Mouse (Mus musculus) limb, embryonic 15.5 days (tissue): ENCODE results near the gene Olfr129. TPM values are rescaled to one million over a fixed set of nuclear protein-coding genes. Genes with fewer than 3 reads are reported as not detected.

ENCODE experiments used
- ATAC-seq: fragments of 200-750 bp; cut with Nextera tagmentation; 2 replicates; pipeline ENCODE4 v1.8.0; 2017; ENCODE audit warnings: low read depth, moderate TSS enrichment; ENCODE audit not compliant: insufficient number of reproducible peaks, low FRiP score, low TSS enrichment
- H3K27ac ChIP-seq: fragments of 300-500 bp; sonication (generic); 2 replicates; pipeline ENCODE4 v1.5.1; 2015; ENCODE audit warnings: moderate library complexity, mild to moderate bottlenecking, inconsistent platforms
- H3K27me3 ChIP-seq: fragments of 300-500 bp; sonication (generic); 2 replicates; pipeline ENCODE4 v1.6.1; 2015; ENCODE audit warnings: inconsistent platforms
- H3K36me3 ChIP-seq: fragments of 300-500 bp; sonication (generic); 2 replicates; pipeline ENCODE4 v1.6.1; 2015; ENCODE audit warnings: inconsistent platforms
- H3K4me1 ChIP-seq: fragments of 300-500 bp; sonication (generic); 2 replicates; pipeline ENCODE4 v1.6.1; 2015; ENCODE audit warnings: inconsistent platforms
- H3K4me2 ChIP-seq: fragments of 300-500 bp; sonication (generic); 2 replicates; pipeline ENCODE4 v1.6.1; 2015; ENCODE audit warnings: mild to moderate bottlenecking, inconsistent platforms
- H3K4me3 ChIP-seq: fragments of 300-500 bp; sonication (generic); 2 replicates; pipeline ENCODE4 v1.5.1; 2015; ENCODE audit warnings: mild to moderate bottlenecking, inconsistent platforms
- H3K9ac ChIP-seq: fragments of 300-500 bp; sonication (generic); 2 replicates; pipeline ENCODE4 v1.6.1; 2015; ENCODE audit warnings: inconsistent platforms
- H3K9me3 ChIP-seq: fragments of 300-500 bp; sonication (generic); 2 replicates; pipeline ENCODE4 v1.6.1; 2016; ENCODE audit warnings: inconsistent platforms
- WGBS: fragments of 180-500 bp; shearing (Covaris S2); methylation state at CpG from one replicate; pipeline ENCODE4 v1.1.7; 2015; 5-methylcytosine and 5-hydroxymethylcytosine counted together
- polyA plus RNA-seq: library from polyadenylated mRNA; unstranded; fragments of >200 nt; fragmentation: Nextera tagmentation; extraction: Ambion mirVana; gene quantifications from 2 replicates; pipeline ENCODE4 v1.2.1, GENCODE M21; 2015

Gene Olfr129
- polyA plus RNA-seq: not detected in 2 replicates

DNA sequence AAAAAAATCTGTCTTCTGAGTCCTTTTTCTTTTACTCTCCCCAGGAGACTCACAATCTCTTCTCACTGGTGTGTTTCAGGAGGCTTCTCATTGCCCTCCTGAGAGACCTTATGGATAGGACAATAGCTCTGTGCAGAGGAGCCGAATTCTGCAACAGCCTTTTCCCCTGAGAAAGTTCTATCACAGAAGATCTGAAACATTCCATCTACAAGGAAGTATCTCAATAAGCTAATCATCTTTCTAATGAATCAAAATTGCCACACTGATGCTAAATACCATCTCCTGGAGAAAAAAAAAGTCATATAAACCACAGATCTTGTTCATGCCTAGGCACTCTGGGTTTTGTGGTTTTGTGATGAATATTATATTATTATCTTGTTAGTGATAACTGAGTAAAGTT, at the start of gene Olfr129:
Olfr129 (minus strand) TSS at position 101 of the 400 bp plus-strand sequence.
- no peak for ATAC-seq
- H3K36me3 ChIP-seq: no peaks in the 10 kb centered on the region
- H3K4me3 ChIP-seq: no peak within 1 kb of the TSS
- H3K9me3 ChIP-seq: no peaks in the 10 kb centered on the region
- 76% methylated on average over 1 of the region's 1 CpGs for WGBS
- no peak within 1 kb of the TSS for H3K9ac ChIP-seq
- no peak within 1 kb of the TSS for H3K27ac ChIP-seq
- no peaks in the 10 kb centered on the region for H3K4me1 ChIP-seq
- H3K4me2 ChIP-seq: no peak within 1 kb of the TSS
- no peaks in the 10 kb centered on the region for H3K27me3 ChIP-seq

- Histone ChIP-seq H3K36me3 (no peaks in the 10 kb centered on the region), H3K4me1 (no peaks in the 10 kb centered on the region), H3K27me3 (no peaks in the 10 kb centered on the region), H3K4me2 (no peak within 1 kb of the TSS), H3K9me3 (no peaks in the 10 kb centered on the region), H3K27ac (no peak within 1 kb of the TSS), H3K4me3 (no peak within 1 kb of the TSS), H3K9ac (no peak within 1 kb of the TSS)
- no peak for ATAC-seq
Observed at GRCm38 (mm10) chr17:38088593-38088992, 28.7 kb upstream of the Olfr129 start, which contains the start of gene Olfr131. Gene Olfr131, minus strand, starts transcription at chr17:38088693.

- Histone ChIP-seq H3K4me3 (no peak overlapping the region), H3K36me3 (no peaks in the 10 kb centered on the region), H3K4me2 (no peak overlapping the region), H3K27me3 (no peaks in the 10 kb centered on the region), H3K9ac (no peak overlapping the region), H3K4me1 (no peaks in the 10 kb centered on the region), H3K27ac (no peak overlapping the region), H3K9me3 (no peaks in the 10 kb centered on the region)
- no peak for ATAC-seq
- 83% methylated on average over 4 of the region's 4 CpGs for WGBS
Observed at GRCm38 (mm10) chr17:38082364-38082763, 22.5 kb upstream of the Olfr129 start.

DNA sequence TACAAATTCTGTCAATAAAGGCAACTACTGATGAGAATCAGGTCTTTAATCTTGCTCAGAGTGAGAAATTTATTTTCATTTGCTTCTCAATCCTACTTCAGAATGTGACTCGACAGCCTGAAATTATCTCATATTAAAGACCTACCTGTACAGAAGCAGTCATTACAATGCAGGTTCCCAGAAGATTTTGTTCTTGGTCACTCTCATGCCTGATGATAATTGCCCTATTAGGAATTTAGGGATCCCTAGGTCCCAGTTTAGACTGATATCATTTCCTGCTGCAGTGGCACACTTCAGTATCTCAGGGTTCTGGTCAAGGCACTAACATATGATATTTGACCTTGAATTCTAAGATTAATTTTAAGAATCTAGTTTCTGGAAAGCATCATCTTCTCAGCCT, 3.7 kb upstream of the Olfr129 start, which contains the start of gene Olfr130:
Olfr130 (plus strand) TSS at position 301 of the 400 bp plus-strand sequence.
- H3K9ac ChIP-seq: no peak within 1 kb of the TSS
- no peak for ATAC-seq

DNA sequence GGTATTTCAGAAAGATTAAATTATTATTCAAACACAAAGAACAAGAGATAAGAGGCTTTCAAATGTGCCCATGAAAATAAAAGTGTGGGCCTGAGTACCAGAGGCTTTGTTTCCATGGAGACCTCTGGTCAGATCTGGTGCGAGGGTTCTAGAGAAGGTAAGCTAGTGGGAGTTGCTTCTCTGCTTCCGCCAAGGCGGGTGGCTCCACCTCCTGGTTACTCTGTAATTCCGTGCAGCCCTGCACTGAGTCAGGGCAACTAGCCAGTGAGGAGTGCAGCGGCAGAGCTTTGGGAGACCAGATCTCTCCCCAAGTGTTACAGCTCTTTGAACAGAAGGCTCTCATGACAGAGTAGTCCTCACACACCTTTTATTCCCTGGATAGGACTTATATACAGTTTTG, 33.6 kb downstream of the Olfr129 start:
- H3K36me3 ChIP-seq: no peaks in the 10 kb centered on the region
- no peak for ATAC-seq
- no peaks in the 10 kb centered on the region for H3K9me3 ChIP-seq
- no peak overlapping the region for H3K4me2 ChIP-seq
- no peaks in the 10 kb centered on the region for H3K4me1 ChIP-seq
- no peak overlapping the region for H3K9ac ChIP-seq
- 29% methylated on average over 5 of the region's 5 CpGs for WGBS
- H3K4me3 ChIP-seq: no peak overlapping the region
- no peaks in the 10 kb centered on the region for H3K27me3 ChIP-seq
- no peak overlapping the region for H3K27ac ChIP-seq

More for the DNA sequence above, 3.7 kb upstream of the Olfr129 start, which contains the start of gene Olfr130:
- H3K36me3 ChIP-seq: no peaks in the 10 kb centered on the region
- H3K4me2 ChIP-seq: no peak within 1 kb of the TSS
- H3K27me3 ChIP-seq: no peaks in the 10 kb centered on the region
- H3K4me3 ChIP-seq: no peak within 1 kb of the TSS
- H3K4me1 ChIP-seq: no peaks in the 10 kb centered on the region
- H3K27ac ChIP-seq: no peak within 1 kb of the TSS
- H3K9me3 ChIP-seq: no peaks in the 10 kb centered on the region
- WGBS: 87% methylated on average over 1 of the region's 1 CpGs

DNA sequence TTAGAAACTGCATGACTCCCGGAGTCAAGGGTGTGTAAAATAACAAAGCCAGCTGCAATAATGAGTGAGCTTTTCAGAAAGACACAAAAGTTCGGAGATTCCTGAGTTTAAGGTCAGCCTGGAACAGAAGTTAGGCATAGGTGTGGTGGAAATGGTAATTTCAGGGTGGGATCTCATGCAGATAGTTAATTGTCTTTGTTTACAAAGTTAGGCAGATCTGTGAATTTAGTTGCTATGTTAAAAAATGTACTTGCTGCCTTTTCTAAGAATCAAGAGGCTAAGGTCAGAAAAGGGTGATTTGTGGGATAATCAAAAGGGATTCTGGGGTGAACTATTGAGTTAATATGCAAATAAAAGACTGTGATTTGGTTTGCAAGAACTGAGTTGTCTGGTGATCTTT, 43.5 kb downstream of the Olfr129 start:
- no peaks in the 10 kb centered on the region for H3K27me3 ChIP-seq
- WGBS: 60% methylated on average over 2 of the region's 2 CpGs
- no peaks in the 10 kb centered on the region for H3K9me3 ChIP-seq
- no peak overlapping the region for H3K27ac ChIP-seq
- H3K4me2 ChIP-seq: no peak overlapping the region
- H3K4me1 ChIP-seq: no peaks in the 10 kb centered on the region
- no peak for ATAC-seq
- H3K4me3 ChIP-seq: no peak overlapping the region
- no peaks in the 10 kb centered on the region for H3K36me3 ChIP-seq
- no peak overlapping the region for H3K9ac ChIP-seq

DNA sequence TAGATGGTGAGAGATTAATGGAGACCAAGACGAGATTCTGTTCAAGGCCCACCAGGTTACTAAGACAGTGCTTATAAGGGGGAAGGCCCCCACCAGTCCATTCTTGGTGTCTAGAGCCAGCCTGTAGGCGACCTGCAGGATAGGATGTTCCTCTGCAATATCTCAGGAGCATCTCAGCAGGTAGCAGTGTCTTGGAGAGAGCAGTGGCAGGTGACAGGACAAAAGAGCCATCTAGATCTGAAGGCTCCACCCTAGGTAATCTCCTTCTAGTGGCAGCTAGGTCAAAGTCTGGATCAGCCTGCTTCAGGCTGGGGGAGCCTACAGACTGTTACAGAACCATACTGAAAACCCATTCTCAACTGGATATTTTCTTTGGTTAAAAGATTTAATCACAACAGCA, 54.9 kb downstream of the Olfr129 start:
- Histone ChIP-seq H3K9me3 (no peaks in the 10 kb centered on the region), H3K27me3 (no peaks in the 10 kb centered on the region), H3K4me2 (no peak overlapping the region), H3K4me1 (no peaks in the 10 kb centered on the region), H3K36me3 (no peaks in the 10 kb centered on the region), H3K4me3 (no peak overlapping the region), H3K9ac (no peak overlapping the region), H3K27ac (no peak overlapping the region)
- no peak for ATAC-seq
- 61% methylated on average over 2 of the region's 2 CpGs for WGBS

Other genes with a start within 250 kb of the Olfr129 start
- not detected in 2 replicates for gene Olfr125, start 227.1 kb downstream of the Olfr129 start, polyA plus RNA-seq
- gene Olfr126, start 212.6 kb downstream of the Olfr129 start, polyA plus RNA-seq: not detected in 2 replicates
- not detected in 2 replicates for gene Olfr127, start 159.6 kb downstream of the Olfr129 start, polyA plus RNA-seq
- not detected in 2 replicates for gene Olfr128, start 139.5 kb downstream of the Olfr129 start, polyA plus RNA-seq
- gene Olfr761, start 107.0 kb downstream of the Olfr129 start, polyA plus RNA-seq: not detected in 2 replicates
- not detected in 2 replicates for gene Olfr130, start 3.8 kb upstream of the Olfr129 start, polyA plus RNA-seq
- gene Olfr131, start 28.6 kb upstream of the Olfr129 start, polyA plus RNA-seq: not detected in 2 replicates
- gene Olfr132, start 74.4 kb upstream of the Olfr129 start, polyA plus RNA-seq: not detected in 2 replicates
- not detected in 2 replicates for gene Olfr133, start 85.2 kb upstream of the Olfr129 start, polyA plus RNA-seq
- not detected in 2 replicates for gene Olfr134, start 111.3 kb upstream of the Olfr129 start, polyA plus RNA-seq
- not detected in 2 replicates for gene Olfr135, start 144.3 kb upstream of the Olfr129 start, polyA plus RNA-seq
- gene Olfr138, start 201.0 kb upstream of the Olfr129 start, polyA plus RNA-seq: not detected in 2 replicates
- not detected in 2 replicates for gene Olfr137, start 247.5 kb upstream of the Olfr129 start, polyA plus RNA-seq